Mouse (Mus musculus): ENCODE data around the gene Ccnc. TPM values are rescaled to one million over a fixed set of nuclear protein-coding genes. Genes with fewer than 3 reads are reported as not detected.
"Not testable (repeated sequence)": the region's sequence is repeated elsewhere in the genome, so short reads cannot be mapped to it uniquely, and the experiment has no call there.

Ccnc gene
- polyA plus RNA-seq, 1 experiment from 2014 or later = 42.1 TPM

GRCm38 (mm10) chr4:21705046-21705445, 22.5 kb upstream of the Ccnc start:
- no peak overlapping the region for H3K4me2 ChIP-seq (ENCODE audit: low read depth, low read length)
- H3K4me1 ChIP-seq (ENCODE audit: control insufficient read depth, insufficient read depth, low read length) = no peaks in the 10 kb centered on the region
- no peak overlapping the region for H3K27ac ChIP-seq (ENCODE audit: low read length)
- H3K36me3 ChIP-seq (ENCODE audit: control insufficient read depth, insufficient read depth, low read length) = no peaks in the 10 kb centered on the region
- no peaks in the 10 kb centered on the region for H3K27me3 ChIP-seq (ENCODE audit: control insufficient read depth, insufficient read depth, low read length)
- no peak overlapping the region for H3K9ac ChIP-seq (ENCODE audit: low read length)
- WGBS = 47% methylated on average over 1 of the region's 1 CpGs
- no peak for ATAC-seq (ENCODE audit: insufficient read depth, low FRiP score)
- H3K4me3 ChIP-seq (replicated peaks; ENCODE audit: low read length) = no peak overlapping the region
- no peaks in the 10 kb centered on the region for H3K9me3 ChIP-seq (replicated peaks; ENCODE audit: control insufficient read depth, low read length)

GRCm38 (mm10) chr4:21712147-21712546, 15.4 kb upstream of the Ccnc start:
- H3K4me3 ChIP-seq (replicated peaks; ENCODE audit: low read length) = no peak overlapping the region
- H3K9me3 ChIP-seq (replicated peaks; ENCODE audit: control insufficient read depth, low read length) = no peaks in the 10 kb centered on the region
- no peaks in the 10 kb centered on the region for H3K36me3 ChIP-seq (ENCODE audit: control insufficient read depth, insufficient read depth, low read length)
- H3K27ac ChIP-seq (ENCODE audit: low read length) = no peak overlapping the region
- no peaks in the 10 kb centered on the region for H3K4me1 ChIP-seq (ENCODE audit: control insufficient read depth, insufficient read depth, low read length)
- ATAC-seq (ENCODE audit: insufficient read depth, low FRiP score) = peak; percentile 92
- no peak overlapping the region for H3K4me2 ChIP-seq (ENCODE audit: low read depth, low read length)
- no peak overlapping the region for H3K9ac ChIP-seq (ENCODE audit: low read length)
- WGBS = 3% methylated on average over 13 of the region's 13 CpGs
- H3K27me3 ChIP-seq (ENCODE audit: control insufficient read depth, insufficient read depth, low read length) = no peaks in the 10 kb centered on the region

- H3K4me1 ChIP-seq (ENCODE audit: control insufficient read depth, insufficient read depth, low read length) = no peaks in the 10 kb centered on the region
- H3K4me2 ChIP-seq (ENCODE audit: low read depth, low read length) = no peak overlapping the region
- no peaks in the 10 kb centered on the region for H3K9me3 ChIP-seq (replicated peaks; ENCODE audit: control insufficient read depth, low read length)
- no peak for ATAC-seq (ENCODE audit: insufficient read depth, low FRiP score)
- H3K4me3 ChIP-seq (replicated peaks; ENCODE audit: low read length) = no peak overlapping the region
- no peaks in the 10 kb centered on the region for H3K36me3 ChIP-seq (ENCODE audit: control insufficient read depth, insufficient read depth, low read length)
- H3K27me3 ChIP-seq (ENCODE audit: control insufficient read depth, insufficient read depth, low read length) = no peaks in the 10 kb centered on the region
- no peak overlapping the region for H3K9ac ChIP-seq (ENCODE audit: low read length)
- no peak overlapping the region for H3K27ac ChIP-seq (ENCODE audit: low read length)
- 62% methylated on average over 7 of the region's 7 CpGs for WGBS
Observed at GRCm38 (mm10) chr4:21722752-21723334, 4.7 kb upstream of the Ccnc start.

GRCm38 (mm10) chr4:21726912-21727614, 438 bp upstream of the Ccnc start:
- no peaks in the 10 kb centered on the region for H3K36me3 ChIP-seq (ENCODE audit: control insufficient read depth, insufficient read depth, low read length)
- no peaks in the 10 kb centered on the region for H3K27me3 ChIP-seq (ENCODE audit: control insufficient read depth, insufficient read depth, low read length)
- peak; percentile 31; the same call in 1 of the 2 replicates for ATAC-seq (ENCODE audit: insufficient read depth, low FRiP score)
- WGBS = under 1% methylated on average over 22 of the region's 22 CpGs
- H3K4me3 ChIP-seq (replicated peaks; ENCODE audit: low read length) = peak overlapping the region; percentile 76
- H3K4me1 ChIP-seq (ENCODE audit: control insufficient read depth, insufficient read depth, low read length) = peaks cover 4% of the 10 kb centered on the region
- peak overlapping the region; percentile 70 for H3K4me2 ChIP-seq (ENCODE audit: low read depth, low read length)
- H3K9ac ChIP-seq (ENCODE audit: low read length) = peak overlapping the region; percentile 86
- H3K9me3 ChIP-seq (replicated peaks; ENCODE audit: control insufficient read depth, low read length) = no peaks in the 10 kb centered on the region
- H3K27ac ChIP-seq (ENCODE audit: low read length) = peak overlapping the region; percentile 79

GRCm38 (mm10) chr4:21739169-21739568, 11.7 kb downstream of the Ccnc start:
- Histone ChIP-seq H3K4me1 (ENCODE audit: control insufficient read depth, insufficient read depth, low read length) (no peaks in the 10 kb centered on the region), H3K4me3 (replicated peaks; ENCODE audit: low read length) (no peak overlapping the region), H3K27me3 (ENCODE audit: control insufficient read depth, insufficient read depth, low read length) (no peaks in the 10 kb centered on the region), H3K9me3 (replicated peaks; ENCODE audit: control insufficient read depth, low read length) (no peaks in the 10 kb centered on the region), H3K27ac (ENCODE audit: low read length) (no peak overlapping the region), H3K4me2 (ENCODE audit: low read depth, low read length) (no peak overlapping the region), H3K36me3 (ENCODE audit: control insufficient read depth, insufficient read depth, low read length) (0 out of 2 replicates have a peak, but pooled peaks cover 3% of the 10 kb centered on the region), H3K9ac (ENCODE audit: low read length) (no peak overlapping the region)
- 79% methylated on average over 4 of the region's 4 CpGs for WGBS
- no peak for ATAC-seq (ENCODE audit: insufficient read depth, low FRiP score)

GRCm38 (mm10) chr4:21744142-21744541, 16.6 kb downstream of the Ccnc start:
- not testable (repeated sequence) for H3K9ac ChIP-seq (ENCODE audit: low read length); H3K27ac ChIP-seq (ENCODE audit: low read length); H3K4me2 ChIP-seq (ENCODE audit: low read depth, low read length); ATAC-seq (ENCODE audit: insufficient read depth, low FRiP score); H3K36me3 ChIP-seq (ENCODE audit: control insufficient read depth, insufficient read depth, low read length); H3K4me1 ChIP-seq (ENCODE audit: control insufficient read depth, insufficient read depth, low read length); H3K9me3 ChIP-seq (replicated peaks; ENCODE audit: control insufficient read depth, low read length); H3K27me3 ChIP-seq (ENCODE audit: control insufficient read depth, insufficient read depth, low read length); H3K4me3 ChIP-seq (replicated peaks; ENCODE audit: low read length)
- WGBS = 95% methylated on average over 8 of the region's 8 CpGs

GRCm38 (mm10) chr4:21745723-21746122, 18.2 kb downstream of the Ccnc start:
- no peak overlapping the region for H3K4me2 ChIP-seq (ENCODE audit: low read depth, low read length)
- 61% methylated on average over 5 of the region's 5 CpGs for WGBS
- no peak overlapping the region for H3K9ac ChIP-seq (ENCODE audit: low read length)
- no peak overlapping the region for H3K4me3 ChIP-seq (replicated peaks; ENCODE audit: low read length)
- no peaks in the 10 kb centered on the region for H3K9me3 ChIP-seq (replicated peaks; ENCODE audit: control insufficient read depth, low read length)
- ATAC-seq (ENCODE audit: insufficient read depth, low FRiP score) = no peak
- H3K27me3 ChIP-seq (ENCODE audit: control insufficient read depth, insufficient read depth, low read length) = no peaks in the 10 kb centered on the region
- H3K4me1 ChIP-seq (ENCODE audit: control insufficient read depth, insufficient read depth, low read length) = no peaks in the 10 kb centered on the region
- 0 out of 2 replicates have a peak, but pooled peaks cover 4% of the 10 kb centered on the region for H3K36me3 ChIP-seq (ENCODE audit: control insufficient read depth, insufficient read depth, low read length)
- no peak overlapping the region for H3K27ac ChIP-seq (ENCODE audit: low read length)

- WGBS = 68% methylated on average over 4 of the region's 4 CpGs
- Histone ChIP-seq H3K4me2 (ENCODE audit: low read depth, low read length) (no peak overlapping the region), H3K4me3 (replicated peaks; ENCODE audit: low read length) (no peak overlapping the region), H3K27ac (ENCODE audit: low read length) (no peak overlapping the region), H3K9ac (ENCODE audit: low read length) (no peak overlapping the region), H3K4me1 (ENCODE audit: control insufficient read depth, insufficient read depth, low read length) (no peaks in the 10 kb centered on the region), H3K9me3 (replicated peaks; ENCODE audit: control insufficient read depth, low read length) (no peaks in the 10 kb centered on the region), H3K36me3 (ENCODE audit: control insufficient read depth, insufficient read depth, low read length) (0 out of 2 replicates have a peak, but pooled peaks cover 4% of the 10 kb centered on the region), H3K27me3 (ENCODE audit: control insufficient read depth, insufficient read depth, low read length) (no peaks in the 10 kb centered on the region)
- no peak for ATAC-seq (ENCODE audit: insufficient read depth, low FRiP score)
Observed at GRCm38 (mm10) chr4:21755123-21755789, 27.8 kb downstream of the Ccnc start.

- peaks cover 2% of the 10 kb centered on the region; the same call in 1 of the 2 replicates for H3K4me1 ChIP-seq (ENCODE audit: control insufficient read depth, insufficient read depth, low read length)
- H3K27ac ChIP-seq (ENCODE audit: low read length) = no peak overlapping the region
- no peak overlapping the region for H3K4me3 ChIP-seq (replicated peaks; ENCODE audit: low read length)
- no peak overlapping the region for H3K9ac ChIP-seq (ENCODE audit: low read length)
- no peak overlapping the region for H3K4me2 ChIP-seq (ENCODE audit: low read depth, low read length)
- no peaks in the 10 kb centered on the region for H3K9me3 ChIP-seq (replicated peaks; ENCODE audit: control insufficient read depth, low read length)
- WGBS = 69% methylated on average over 1 of the region's 1 CpGs
- no peaks in the 10 kb centered on the region for H3K27me3 ChIP-seq (ENCODE audit: control insufficient read depth, insufficient read depth, low read length)
- ATAC-seq (ENCODE audit: insufficient read depth, low FRiP score) = no peak
- 0 out of 2 replicates have a peak, but pooled peaks cover 4% of the 10 kb centered on the region for H3K36me3 ChIP-seq (ENCODE audit: control insufficient read depth, insufficient read depth, low read length)
Observed at GRCm38 (mm10) chr4:21758860-21759259, 31.4 kb downstream of the Ccnc start.

All from stomach, embryonic 16.5 days (tissue).